Mouse (Mus musculus): ENCODE measurements around the gene Duox2. TPM values are rescaled to one million over a fixed set of nuclear protein-coding genes. Genes with fewer than 3 reads are reported as not detected.
"Not testable (repeated sequence)": the region's sequence is repeated elsewhere in the genome, so short reads cannot be mapped to it uniquely, and the experiment has no call there.

The Duox2 gene
- not detected in 2 replicates for polyA plus RNA-seq (2011; ENCODE audit: insufficient read depth, insufficient read length, low replicate concordance, missing spikeins)

GRCm38 (mm10) chr2:122298096-122298499, at the start of gene Duox2:
TSS of gene Duox2 (minus strand) at chr2:122298449.
- Histone ChIP-seq H3K4me3 (replicated peaks; ENCODE audit: control insufficient read depth, low read depth, low read length) (no peak within 1 kb of the TSS), H3K27ac (ENCODE audit: control insufficient read depth, insufficient read depth, low read depth, low read length, poor library complexity) (no peak within 1 kb of the TSS), H3K4me1 (ENCODE audit: control insufficient read depth, insufficient read depth, low read length) (peaks cover 5% of the 10 kb centered on the region)
- TF ChIP-seq POLR2A (IDR thresholded peaks at IDR 0.05; ENCODE audit: borderline replicate concordance, control insufficient read depth, low read depth, low read length): no peak
- no peak for TF ChIP-seq CTCF (IDR thresholded peaks at IDR 0.05; ENCODE audit: control insufficient read depth, insufficient read depth, low read length)
- WGBS: 9% methylated on average over 13 of the region's 13 CpGs

DNA sequence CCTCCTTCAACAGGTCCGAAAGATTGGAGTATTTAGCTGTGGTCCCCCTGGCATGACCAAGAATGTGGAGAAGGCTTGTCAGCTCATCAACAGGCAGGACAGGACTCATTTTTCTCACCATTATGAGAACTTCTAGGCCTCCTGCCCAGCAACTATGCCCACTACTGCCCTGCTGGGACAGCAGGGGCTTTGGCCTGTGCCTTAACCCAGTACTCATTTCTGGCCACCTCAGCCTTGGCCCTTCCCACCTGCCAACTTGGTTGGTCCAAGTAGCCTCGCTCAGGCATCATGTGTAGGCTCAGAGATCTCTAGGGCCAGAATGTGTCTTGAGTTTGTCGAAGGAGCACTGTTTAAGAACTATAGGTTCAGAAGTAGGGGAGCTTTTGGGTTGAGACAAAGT, 49.0 kb upstream of the Duox2 start:
- no peak for TF ChIP-seq CTCF (IDR thresholded peaks at IDR 0.05; ENCODE audit: control insufficient read depth, insufficient read depth, low read length)
- TF ChIP-seq POLR2A (IDR thresholded peaks at IDR 0.05; ENCODE audit: borderline replicate concordance, control insufficient read depth, low read depth, low read length): no peak
- 81% methylated on average over 3 of the region's 3 CpGs for WGBS
- Histone ChIP-seq H3K27ac (ENCODE audit: control insufficient read depth, insufficient read depth, low read depth, low read length, poor library complexity) (no peak overlapping the region), H3K4me3 (replicated peaks; ENCODE audit: control insufficient read depth, low read depth, low read length) (no peak overlapping the region), H3K4me1 (ENCODE audit: control insufficient read depth, insufficient read depth, low read length) (no peaks in the 10 kb centered on the region; the same call in 1 of the 2 replicates)

GRCm38 (mm10) chr2:122346164-122346563, 47.9 kb upstream of the Duox2 start:
- 79% methylated on average over 6 of the region's 6 CpGs for WGBS
- not testable (repeated sequence) for H3K4me3 ChIP-seq (replicated peaks; ENCODE audit: control insufficient read depth, low read depth, low read length); H3K4me1 ChIP-seq (ENCODE audit: control insufficient read depth, insufficient read depth, low read length); H3K27ac ChIP-seq (ENCODE audit: control insufficient read depth, insufficient read depth, low read depth, low read length, poor library complexity)

GRCm38 (mm10) chr2:122345106-122345893, 47.1 kb upstream of the Duox2 start:
- WGBS: 88% methylated on average over 6 of the region's 6 CpGs
- Histone ChIP-seq H3K27ac (ENCODE audit: control insufficient read depth, insufficient read depth, low read depth, low read length, poor library complexity) (no peak overlapping the region), H3K4me1 (ENCODE audit: control insufficient read depth, insufficient read depth, low read length) (no peaks in the 10 kb centered on the region; the same call in 1 of the 2 replicates), H3K4me3 (replicated peaks; ENCODE audit: control insufficient read depth, low read depth, low read length) (no peak overlapping the region)
- TF ChIP-seq POLR2A (IDR thresholded peaks at IDR 0.05; ENCODE audit: borderline replicate concordance, control insufficient read depth, low read depth, low read length) (no peak), CTCF (IDR thresholded peaks at IDR 0.05; ENCODE audit: control insufficient read depth, insufficient read depth, low read length) (no peak)

DNA sequence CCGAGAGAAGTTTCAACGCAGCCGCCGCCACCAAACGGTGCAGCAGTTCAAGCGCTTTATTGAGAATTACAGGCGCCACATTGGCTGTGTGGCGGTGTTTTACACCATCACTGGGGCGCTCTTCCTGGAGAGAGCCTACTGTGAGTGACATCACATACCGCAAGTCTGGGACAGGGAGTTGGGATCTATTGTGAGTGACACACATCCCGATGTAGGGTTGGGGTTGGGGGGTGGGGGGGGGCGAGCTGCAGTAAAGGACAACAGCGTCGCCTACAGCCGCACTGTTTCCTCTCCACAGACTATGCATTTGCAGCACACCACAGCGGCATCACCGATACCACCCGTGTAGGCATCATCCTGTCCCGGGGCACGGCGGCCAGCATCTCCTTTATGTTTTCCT, 39.0 kb upstream of the Duox2 start:
- Histone ChIP-seq H3K4me1 (ENCODE audit: control insufficient read depth, insufficient read depth, low read length) (no peaks in the 10 kb centered on the region), H3K4me3 (replicated peaks; ENCODE audit: control insufficient read depth, low read depth, low read length) (no peak overlapping the region), H3K27ac (ENCODE audit: control insufficient read depth, insufficient read depth, low read depth, low read length, poor library complexity) (no peak overlapping the region)
- TF ChIP-seq CTCF (IDR thresholded peaks at IDR 0.05; ENCODE audit: control insufficient read depth, insufficient read depth, low read length) (no peak), POLR2A (IDR thresholded peaks at IDR 0.05; ENCODE audit: borderline replicate concordance, control insufficient read depth, low read depth, low read length) (no peak)
- WGBS: 78% methylated on average over 21 of the region's 21 CpGs

DNA sequence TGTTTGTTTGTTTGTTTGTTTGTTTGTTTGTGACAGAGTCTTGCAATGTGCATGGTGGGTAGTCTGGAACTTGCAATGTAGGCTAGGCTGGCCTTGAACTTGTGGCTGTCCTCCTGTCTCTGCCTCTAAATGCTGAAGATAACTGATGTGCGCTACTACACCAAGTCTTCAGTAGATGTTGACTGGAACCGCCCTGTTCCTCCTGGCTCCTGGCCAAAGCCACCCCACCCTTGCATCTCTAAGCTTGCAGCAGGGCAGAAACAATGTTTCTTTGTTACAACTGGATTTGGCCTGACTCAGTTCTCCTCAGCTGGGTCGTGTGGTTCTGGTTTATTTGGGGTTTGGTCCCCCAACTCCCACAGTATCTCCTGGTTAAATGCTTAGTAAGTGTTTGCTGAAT, 35.9 kb upstream of the Duox2 start:
- WGBS: 46% methylated on average over 3 of the region's 3 CpGs
- TF ChIP-seq POLR2A (IDR thresholded peaks at IDR 0.05; ENCODE audit: borderline replicate concordance, control insufficient read depth, low read depth, low read length) (no peak), CTCF (IDR thresholded peaks at IDR 0.05; ENCODE audit: control insufficient read depth, insufficient read depth, low read length) (no peak)

GRCm38 (mm10) chr2:122332222-122332621, 34.0 kb upstream of the Duox2 start:
- TF ChIP-seq POLR2A (IDR thresholded peaks at IDR 0.05; ENCODE audit: borderline replicate concordance, control insufficient read depth, low read depth, low read length) (no peak), CTCF (IDR thresholded peaks at IDR 0.05; ENCODE audit: control insufficient read depth, insufficient read depth, low read length) (no peak)
- 74% methylated on average over 3 of the region's 3 CpGs for WGBS
- Histone ChIP-seq H3K4me1 (ENCODE audit: control insufficient read depth, insufficient read depth, low read length) (no peaks in the 10 kb centered on the region), H3K4me3 (replicated peaks; ENCODE audit: control insufficient read depth, low read depth, low read length) (no peak overlapping the region), H3K27ac (ENCODE audit: control insufficient read depth, insufficient read depth, low read depth, low read length, poor library complexity) (no peak overlapping the region)

More for the DNA sequence above, 35.9 kb upstream of the Duox2 start:
- Histone ChIP-seq H3K4me3 (replicated peaks; ENCODE audit: control insufficient read depth, low read depth, low read length) (no peak overlapping the region), H3K4me1 (ENCODE audit: control insufficient read depth, insufficient read depth, low read length) (no peaks in the 10 kb centered on the region), H3K27ac (ENCODE audit: control insufficient read depth, insufficient read depth, low read depth, low read length, poor library complexity) (no peak overlapping the region)

- not testable (repeated sequence) for H3K27ac ChIP-seq (ENCODE audit: control insufficient read depth, insufficient read depth, low read depth, low read length, poor library complexity); H3K4me1 ChIP-seq (ENCODE audit: control insufficient read depth, insufficient read depth, low read length); H3K4me3 ChIP-seq (replicated peaks; ENCODE audit: control insufficient read depth, low read depth, low read length)
- WGBS: 80% methylated on average over 6 of the region's 6 CpGs
Measured at GRCm38 (mm10) chr2:122330317-122330716, 32.1 kb upstream of the Duox2 start.

- 70% methylated on average over 3 of the region's 3 CpGs for WGBS
- TF ChIP-seq CTCF (IDR thresholded peaks at IDR 0.05; ENCODE audit: control insufficient read depth, insufficient read depth, low read length): no peak
- TF ChIP-seq POLR2A (IDR thresholded peaks at IDR 0.05; ENCODE audit: borderline replicate concordance, control insufficient read depth, low read depth, low read length): no peak
- Histone ChIP-seq H3K27ac (ENCODE audit: control insufficient read depth, insufficient read depth, low read depth, low read length, poor library complexity) (no peak overlapping the region), H3K4me1 (ENCODE audit: control insufficient read depth, insufficient read depth, low read length) (no peaks in the 10 kb centered on the region), H3K4me3 (replicated peaks; ENCODE audit: control insufficient read depth, low read depth, low read length) (no peak overlapping the region)
Measured at GRCm38 (mm10) chr2:122327986-122328385, 29.7 kb upstream of the Duox2 start.
